Mouse (Mus musculus) stomach, embryonic 14.5 days (tissue): ENCODE measurements around the gene Anapc7. TPM values are rescaled to one million over a fixed set of nuclear protein-coding genes. Genes with fewer than 3 reads are reported as not detected.

ENCODE experiments used
- polyA plus RNA-seq: library from polyadenylated mRNA; unstranded; fragments of >200 nt; fragmentation: Nextera tagmentation; extraction: Ambion mirVana; gene quantifications from 2 replicates; pipeline ENCODE4 v1.2.1, GENCODE M21; 2014

The Anapc7 gene
- polyA plus RNA-seq, 1 experiment from 2014 or later = 29.4 TPM

Other genes with a start within 250 kb of the Anapc7 start
- 6.2 and 6.3 TPM in 2 replicates for gene Hvcn1, start 214.9 kb upstream of the Anapc7 start, polyA plus RNA-seq
- gene Tctn1, start 157.2 kb upstream of the Anapc7 start, polyA plus RNA-seq = 6.5 and 8.2 TPM in 2 replicates
- gene Pptc7, start 137.3 kb upstream of the Anapc7 start, polyA plus RNA-seq = 11.3 and 11.8 TPM in 2 replicates
- 13.0 and 15.3 TPM in 2 replicates for gene Rad9b, start 67.5 kb upstream of the Anapc7 start, polyA plus RNA-seq
- gene Vps29, start 67.3 kb upstream of the Anapc7 start, polyA plus RNA-seq = 209 and 221 TPM in 2 replicates
- gene Gpn3, start 49.8 kb upstream of the Anapc7 start, polyA plus RNA-seq = 65.7 and 67.0 TPM in 2 replicates
- 62.9 and 64.7 TPM in 2 replicates for gene Fam216a, start 49.3 kb upstream of the Anapc7 start, polyA plus RNA-seq
- 43.4 and 49.9 TPM in 2 replicates for gene Arpc3, start 29.8 kb upstream of the Anapc7 start, polyA plus RNA-seq
- 36.7 and 40.0 TPM in 2 replicates for gene Atp2a2, start 80.5 kb downstream of the Anapc7 start, polyA plus RNA-seq
- 49.9 and 50.8 TPM in 2 replicates for gene Ift81, start 192.8 kb downstream of the Anapc7 start, polyA plus RNA-seq
- 1.9 and 2.9 TPM in 2 replicates for gene P2rx7, start 222.2 kb downstream of the Anapc7 start, polyA plus RNA-seq